Mouse (Mus musculus): Measurements from ENCODE around the gene Dusp7. TPM values are rescaled to one million over a fixed set of nuclear protein-coding genes. Genes with fewer than 3 reads are reported as not detected.

The Dusp7 gene
- polyA plus RNA-seq, 1 experiment from 2014 or later: 10.5 TPM

DNA sequence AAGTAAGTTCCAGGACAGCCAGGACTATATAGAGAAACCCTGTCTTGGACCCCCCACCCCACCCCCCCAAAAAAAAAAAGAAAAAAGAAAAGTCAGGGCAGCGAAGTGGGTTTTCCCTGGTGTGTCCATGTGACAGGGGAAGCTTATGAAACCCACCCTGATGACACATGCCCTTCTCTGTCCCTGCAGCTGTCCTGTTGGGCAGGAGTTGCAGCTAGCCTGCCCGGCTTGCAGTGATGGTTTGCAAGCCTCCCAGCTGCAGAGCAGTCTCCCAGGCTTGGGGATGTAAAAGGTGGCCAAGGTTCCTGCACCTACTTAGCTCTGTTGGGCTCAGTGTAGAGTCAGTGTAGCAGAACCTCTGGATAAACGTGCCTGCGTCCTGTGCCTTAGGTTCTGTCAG is 28.7 kb upstream of the Dusp7 start:
- Histone ChIP-seq H3K9ac (no peak overlapping the region), H3K4me3 (no peak overlapping the region), H3K4me1 (peaks cover 6% of the 10 kb centered on the region; the same call in 1 of the 2 replicates), H3K27ac (no peak overlapping the region), H3K27me3 (replicated peaks) (no peaks in the 10 kb centered on the region), H3K36me3 (no peaks in the 10 kb centered on the region), H3K4me2 (no peak overlapping the region), H3K9me3 (replicated peaks) (no peaks in the 10 kb centered on the region)
- no peak for ATAC-seq
- 76% methylated on average over 4 of the region's 4 CpGs for WGBS (ENCODE audit: insufficient replicate concordance)

DNA sequence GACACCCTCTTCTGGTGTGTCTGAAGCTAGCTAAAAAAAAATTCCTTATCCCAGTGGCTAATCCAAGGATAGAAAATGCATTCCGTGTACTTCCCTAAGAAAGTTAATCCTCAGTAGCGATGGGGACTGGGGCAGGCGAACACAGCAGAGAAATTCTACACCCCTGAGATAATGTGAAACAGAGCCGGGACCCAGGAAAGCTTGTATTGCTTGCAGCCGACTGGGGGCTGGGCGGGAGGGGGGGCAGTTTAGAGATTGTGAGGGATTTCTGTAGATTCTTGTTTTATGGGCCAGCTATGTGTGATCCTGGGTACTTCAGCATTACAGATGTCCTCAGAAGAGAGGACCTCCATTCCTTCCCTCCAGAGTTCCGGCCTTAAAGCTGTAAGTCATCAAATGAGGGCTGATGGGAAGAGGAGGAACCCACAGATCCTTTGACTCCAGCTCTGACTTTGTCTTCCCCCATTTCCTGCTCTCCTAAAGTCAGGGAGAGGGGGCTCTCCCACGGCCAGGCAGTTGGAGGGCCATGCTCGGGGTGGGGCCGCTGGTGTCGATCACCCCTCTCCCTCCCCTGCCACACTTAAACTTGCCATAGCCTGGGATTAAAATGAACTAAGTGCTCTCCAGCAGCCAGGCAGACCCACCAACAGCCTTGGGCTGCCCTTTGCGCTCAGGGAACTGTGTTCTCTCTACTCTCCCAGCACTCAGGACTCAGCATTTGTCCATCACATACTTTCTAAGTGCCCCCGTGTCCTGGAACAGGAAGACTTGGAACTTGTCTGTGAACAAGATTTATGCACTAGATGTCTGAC is 27.7 kb upstream of the Dusp7 start:
- no peaks in the 10 kb centered on the region for H3K27me3 ChIP-seq (replicated peaks)
- no peak overlapping the region for H3K4me2 ChIP-seq
- no peak overlapping the region for H3K9ac ChIP-seq
- H3K9me3 ChIP-seq (replicated peaks): no peaks in the 10 kb centered on the region
- 0 out of 2 replicates have a peak overlapping the region, but pooled peaks have one; percentile 5 for H3K27ac ChIP-seq
- no peak for ATAC-seq
- no peak overlapping the region for H3K4me3 ChIP-seq
- peaks cover 11% of the 10 kb centered on the region; the same call in 1 of the 2 replicates for H3K4me1 ChIP-seq
- no peaks in the 10 kb centered on the region for H3K36me3 ChIP-seq
- 66% methylated on average over 13 of the region's 13 CpGs for WGBS (ENCODE audit: insufficient replicate concordance)

DNA sequence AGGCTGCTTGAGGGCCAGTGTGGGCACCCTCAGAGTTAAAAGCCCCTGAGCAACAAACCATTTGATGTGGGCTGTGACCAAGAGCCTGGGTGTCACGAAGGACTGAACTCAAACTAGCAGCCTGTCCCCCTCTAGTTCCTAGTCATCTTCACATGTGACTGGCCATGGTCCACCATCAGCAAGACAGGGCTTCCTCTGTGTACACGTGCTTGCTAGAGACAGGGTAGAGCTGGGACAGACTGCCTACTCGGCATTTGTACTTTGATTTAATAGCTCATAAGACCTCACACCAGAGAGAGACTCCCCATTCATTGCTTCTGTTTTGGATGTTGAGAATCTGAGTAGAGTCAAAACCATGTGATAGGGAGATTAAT is 27.1 kb upstream of the Dusp7 start:
- no peak overlapping the region for H3K4me2 ChIP-seq
- H3K9ac ChIP-seq: no peak overlapping the region
- ATAC-seq: no peak
- WGBS (ENCODE audit: insufficient replicate concordance): 63% methylated on average over 3 of the region's 3 CpGs
- H3K27me3 ChIP-seq (replicated peaks): no peaks in the 10 kb centered on the region
- peaks cover 11% of the 10 kb centered on the region; the same call in 1 of the 2 replicates for H3K4me1 ChIP-seq
- no peaks in the 10 kb centered on the region for H3K9me3 ChIP-seq (replicated peaks)
- no peak overlapping the region for H3K4me3 ChIP-seq
- H3K36me3 ChIP-seq: no peaks in the 10 kb centered on the region
- H3K27ac ChIP-seq: no peak overlapping the region

DNA sequence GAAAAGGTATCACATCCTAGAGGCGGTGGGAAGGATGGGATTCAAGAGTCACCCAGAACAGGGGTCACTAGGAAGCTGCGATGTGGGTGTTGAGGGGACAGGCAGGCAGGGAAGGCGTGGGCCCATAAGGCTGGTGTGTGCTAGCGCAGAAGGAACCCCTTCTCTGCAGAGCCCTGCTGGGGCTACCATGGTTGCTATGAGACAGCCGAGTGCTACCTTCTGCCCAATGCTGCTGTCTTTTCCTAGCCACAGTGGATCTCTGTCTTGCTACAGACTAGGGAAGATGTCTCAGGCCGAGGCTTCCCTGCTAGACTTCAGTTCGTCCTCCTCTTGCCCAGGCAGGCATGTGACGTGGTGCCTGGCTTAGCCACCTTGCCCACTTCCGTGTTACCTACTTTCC is 25.9 kb upstream of the Dusp7 start:
- peaks cover 11% of the 10 kb centered on the region; the same call in 1 of the 2 replicates for H3K4me1 ChIP-seq
- H3K9ac ChIP-seq: no peak overlapping the region
- no peak overlapping the region for H3K4me2 ChIP-seq
- no peaks in the 10 kb centered on the region for H3K27me3 ChIP-seq (replicated peaks)
- no peaks in the 10 kb centered on the region for H3K9me3 ChIP-seq (replicated peaks)
- H3K4me3 ChIP-seq: no peak overlapping the region
- WGBS (ENCODE audit: insufficient replicate concordance): 77% methylated on average over 9 of the region's 9 CpGs
- no peak overlapping the region for H3K27ac ChIP-seq
- no peaks in the 10 kb centered on the region for H3K36me3 ChIP-seq
- no peak for ATAC-seq

DNA sequence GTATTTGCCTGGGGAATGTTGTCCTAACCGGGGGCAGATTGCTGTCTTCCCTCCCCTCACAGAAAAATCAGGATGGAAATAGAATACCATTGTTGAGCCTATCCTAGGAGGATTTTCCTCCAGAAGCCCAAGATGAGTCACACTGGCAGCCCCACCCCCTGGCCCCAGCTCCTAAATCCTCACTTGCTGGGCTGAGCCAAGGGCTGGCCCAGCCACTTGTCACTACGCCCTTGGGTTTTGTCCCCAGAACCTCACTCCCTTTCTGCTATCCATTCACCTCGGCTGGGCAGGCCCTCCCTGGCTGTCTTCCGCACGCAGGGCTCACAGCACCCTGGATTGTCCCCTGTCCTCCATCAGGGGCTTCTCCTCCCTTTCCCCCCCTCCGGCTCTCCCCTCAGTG is 23.3 kb upstream of the Dusp7 start:
- WGBS (ENCODE audit: insufficient replicate concordance): 55% methylated on average over 6 of the region's 6 CpGs
- Histone ChIP-seq H3K27me3 (replicated peaks) (no peaks in the 10 kb centered on the region), H3K9ac (no peak overlapping the region), H3K36me3 (no peaks in the 10 kb centered on the region), H3K4me2 (no peak overlapping the region), H3K27ac (no peak overlapping the region), H3K9me3 (replicated peaks) (no peaks in the 10 kb centered on the region), H3K4me3 (no peak overlapping the region), H3K4me1 (0 out of 2 replicates have a peak, but pooled peaks cover 5% of the 10 kb centered on the region)
- no peak for ATAC-seq

DNA sequence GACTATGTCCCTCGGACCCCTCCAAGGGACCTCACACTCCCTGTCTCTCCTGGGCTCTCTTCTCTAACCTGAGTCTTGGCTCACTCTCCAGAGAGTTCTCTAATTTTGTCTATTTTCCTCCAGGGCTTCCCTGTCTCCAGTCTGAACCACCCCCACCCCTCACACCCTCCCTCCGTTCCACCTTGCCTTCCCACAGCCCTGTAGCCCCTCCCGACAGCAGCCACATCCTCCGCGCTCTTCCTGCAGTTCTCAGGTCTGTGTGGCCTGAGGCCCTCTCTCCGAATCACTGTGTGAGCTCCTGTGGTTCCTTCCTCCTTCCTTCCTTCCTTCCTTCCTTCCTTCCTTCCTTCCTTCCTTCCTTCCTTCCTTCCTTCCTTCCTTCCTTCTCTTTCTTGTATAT is 22.8 kb upstream of the Dusp7 start:
- Histone ChIP-seq H3K9me3 (replicated peaks) (no peaks in the 10 kb centered on the region), H3K36me3 (no peaks in the 10 kb centered on the region), H3K4me2 (no peak overlapping the region), H3K4me1 (0 out of 2 replicates have a peak, but pooled peaks cover 5% of the 10 kb centered on the region), H3K4me3 (no peak overlapping the region), H3K9ac (no peak overlapping the region), H3K27me3 (replicated peaks) (no peaks in the 10 kb centered on the region), H3K27ac (no peak overlapping the region)
- no peak for ATAC-seq
- 62% methylated on average over 6 of the region's 6 CpGs for WGBS (ENCODE audit: insufficient replicate concordance)

DNA sequence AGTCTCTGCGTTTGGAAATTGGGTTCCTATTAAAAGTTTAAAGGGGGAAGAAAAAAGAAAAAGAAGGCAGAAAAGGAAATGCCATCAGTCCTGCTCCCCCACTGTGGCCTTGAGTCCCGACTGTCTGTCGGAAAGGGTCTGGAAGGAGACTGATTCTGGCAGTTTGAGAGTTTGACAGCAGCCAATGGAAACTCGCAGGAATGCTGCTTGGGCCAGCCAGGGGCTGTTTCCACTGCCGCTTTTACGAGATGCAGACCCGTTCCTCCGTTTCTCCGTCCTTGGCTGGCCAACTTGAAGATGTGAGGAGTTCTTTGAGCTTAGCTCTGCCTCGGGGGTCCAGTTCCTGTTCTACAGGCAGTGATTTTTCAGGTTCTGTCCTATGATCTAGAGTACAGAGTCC is 20.2 kb upstream of the Dusp7 start:
- H3K4me3 ChIP-seq: no peak overlapping the region
- no peak overlapping the region for H3K4me2 ChIP-seq
- H3K9ac ChIP-seq: no peak overlapping the region
- H3K27me3 ChIP-seq (replicated peaks): no peaks in the 10 kb centered on the region
- no peaks in the 10 kb centered on the region for H3K36me3 ChIP-seq
- no peaks in the 10 kb centered on the region for H3K9me3 ChIP-seq (replicated peaks)
- H3K27ac ChIP-seq: no peak overlapping the region
- H3K4me1 ChIP-seq: peaks cover 22% of the 10 kb centered on the region
- ATAC-seq: no peak
- WGBS (ENCODE audit: insufficient replicate concordance): 71% methylated on average over 10 of the region's 10 CpGs

DNA sequence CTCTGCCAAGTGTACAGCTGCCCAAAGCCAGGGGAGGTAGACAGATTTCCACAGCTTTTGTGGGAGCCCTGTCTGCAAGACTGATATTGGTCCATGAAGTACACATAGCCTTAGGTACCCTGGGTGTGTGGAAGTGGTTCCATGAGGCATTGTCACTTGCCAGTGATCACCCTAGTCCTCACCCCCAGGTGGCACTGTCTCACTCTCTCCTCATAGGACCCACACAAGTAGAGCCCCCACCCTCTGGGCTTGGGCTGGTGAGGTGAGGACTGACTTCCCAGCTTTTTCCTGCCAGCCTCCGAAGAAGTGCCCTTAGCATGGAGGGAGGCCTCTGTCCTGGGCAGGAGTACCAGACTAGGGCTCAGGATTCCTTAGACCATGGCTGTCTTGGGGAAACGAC is 19.4 kb upstream of the Dusp7 start:
- Histone ChIP-seq H3K4me3 (no peak overlapping the region), H3K4me1 (peaks cover 30% of the 10 kb centered on the region), H3K4me2 (no peak overlapping the region), H3K36me3 (no peaks in the 10 kb centered on the region), H3K27ac (no peak overlapping the region), H3K9ac (no peak overlapping the region), H3K9me3 (replicated peaks) (no peaks in the 10 kb centered on the region), H3K27me3 (replicated peaks) (no peaks in the 10 kb centered on the region)
- ATAC-seq: 0 out of 2 replicates have a peak, but pooled peaks have one; percentile 42
- WGBS (ENCODE audit: insufficient replicate concordance): 58% methylated on average over 2 of the region's 2 CpGs

DNA sequence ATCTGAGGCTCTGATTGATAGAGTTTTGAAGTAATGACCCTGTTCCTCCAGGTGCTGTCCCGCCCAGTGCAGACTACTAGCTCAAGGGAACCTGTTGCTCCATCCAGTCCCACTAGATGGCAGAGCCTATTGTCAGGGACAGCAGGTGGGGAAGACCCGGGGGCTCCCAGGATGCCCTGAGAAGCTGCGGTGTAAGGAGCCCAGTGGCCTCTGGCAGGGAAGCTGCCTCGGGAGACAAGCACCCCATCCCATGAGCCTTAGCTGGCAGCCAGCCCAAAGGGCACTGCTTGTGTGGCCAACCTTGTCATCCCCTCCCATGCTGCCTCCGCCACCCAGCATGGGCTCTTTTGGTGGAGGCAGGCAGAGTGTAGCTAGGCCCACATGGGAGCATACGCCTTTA is 17.3 kb upstream of the Dusp7 start:
- no peak for ATAC-seq
- H3K36me3 ChIP-seq: no peaks in the 10 kb centered on the region
- 66% methylated on average over 6 of the region's 6 CpGs for WGBS (ENCODE audit: insufficient replicate concordance)

DNA sequence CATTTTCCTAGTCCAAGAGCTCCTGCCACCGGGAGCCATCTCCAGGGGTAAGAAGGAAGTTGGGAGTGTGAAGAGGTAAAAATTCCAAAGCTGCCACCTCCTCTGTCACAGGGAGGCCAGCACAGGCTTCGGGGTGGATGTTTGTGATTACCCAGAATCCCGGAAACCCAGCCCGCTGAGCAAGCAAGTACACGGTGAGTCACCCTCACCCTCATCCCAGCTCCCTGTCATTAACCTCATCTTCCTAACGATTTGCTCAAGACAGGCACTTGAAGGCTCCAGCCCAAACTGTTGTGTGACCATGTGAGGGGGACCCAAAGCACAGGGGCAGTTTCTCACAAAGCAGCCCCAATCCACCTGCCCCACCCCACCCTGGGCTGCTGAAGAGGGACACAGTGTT is 14.7 kb upstream of the Dusp7 start:
- 32% methylated on average over 6 of the region's 6 CpGs for WGBS (ENCODE audit: insufficient replicate concordance)
- ATAC-seq: no peak

More for the DNA sequence above, 17.3 kb upstream of the Dusp7 start:
- Histone ChIP-seq H3K4me1 (peaks cover 33% of the 10 kb centered on the region), H3K27me3 (replicated peaks) (no peaks in the 10 kb centered on the region), H3K9me3 (replicated peaks) (no peaks in the 10 kb centered on the region), H3K4me3 (no peak overlapping the region), H3K9ac (no peak overlapping the region), H3K4me2 (no peak overlapping the region), H3K27ac (no peak overlapping the region)

DNA sequence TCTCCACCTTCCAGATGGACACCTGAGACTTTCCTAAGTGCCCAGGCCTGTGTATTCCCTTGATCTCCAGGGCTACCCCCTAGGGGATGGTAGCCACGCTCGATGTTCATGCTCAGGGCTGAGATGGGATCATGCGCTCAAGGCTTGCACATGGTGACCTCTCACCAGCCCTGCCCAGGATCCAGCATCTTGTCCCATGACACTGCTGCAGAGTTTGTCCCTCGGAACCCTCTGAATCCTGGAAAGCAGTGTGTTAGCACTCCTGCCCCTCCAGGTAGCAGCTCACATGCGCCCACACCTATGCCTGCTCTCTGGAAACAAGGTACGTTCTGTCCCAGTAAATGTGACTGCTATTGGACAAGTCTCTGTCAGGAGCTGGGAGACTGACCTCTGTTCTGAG is 13.6 kb upstream of the Dusp7 start:
- no peak overlapping the region for H3K9ac ChIP-seq
- no peak overlapping the region for H3K4me2 ChIP-seq
- H3K4me3 ChIP-seq: no peak overlapping the region
- no peak overlapping the region for H3K27ac ChIP-seq
- 83% methylated on average over 6 of the region's 6 CpGs for WGBS (ENCODE audit: insufficient replicate concordance)
- H3K4me1 ChIP-seq: peaks cover 36% of the 10 kb centered on the region
- no peaks in the 10 kb centered on the region for H3K9me3 ChIP-seq (replicated peaks)
- H3K27me3 ChIP-seq (replicated peaks): no peaks in the 10 kb centered on the region
- no peaks in the 10 kb centered on the region for H3K36me3 ChIP-seq
- ATAC-seq: no peak

More for the DNA sequence above, 14.7 kb upstream of the Dusp7 start:
- no peak overlapping the region for H3K4me3 ChIP-seq
- no peaks in the 10 kb centered on the region for H3K27me3 ChIP-seq (replicated peaks)
- H3K9me3 ChIP-seq (replicated peaks): no peaks in the 10 kb centered on the region
- H3K9ac ChIP-seq: no peak overlapping the region
- no peaks in the 10 kb centered on the region for H3K36me3 ChIP-seq
- no peak overlapping the region for H3K4me2 ChIP-seq
- H3K27ac ChIP-seq: peak overlapping the region; percentile 55; the same call in 1 of the 2 replicates
- peaks cover 36% of the 10 kb centered on the region for H3K4me1 ChIP-seq

DNA sequence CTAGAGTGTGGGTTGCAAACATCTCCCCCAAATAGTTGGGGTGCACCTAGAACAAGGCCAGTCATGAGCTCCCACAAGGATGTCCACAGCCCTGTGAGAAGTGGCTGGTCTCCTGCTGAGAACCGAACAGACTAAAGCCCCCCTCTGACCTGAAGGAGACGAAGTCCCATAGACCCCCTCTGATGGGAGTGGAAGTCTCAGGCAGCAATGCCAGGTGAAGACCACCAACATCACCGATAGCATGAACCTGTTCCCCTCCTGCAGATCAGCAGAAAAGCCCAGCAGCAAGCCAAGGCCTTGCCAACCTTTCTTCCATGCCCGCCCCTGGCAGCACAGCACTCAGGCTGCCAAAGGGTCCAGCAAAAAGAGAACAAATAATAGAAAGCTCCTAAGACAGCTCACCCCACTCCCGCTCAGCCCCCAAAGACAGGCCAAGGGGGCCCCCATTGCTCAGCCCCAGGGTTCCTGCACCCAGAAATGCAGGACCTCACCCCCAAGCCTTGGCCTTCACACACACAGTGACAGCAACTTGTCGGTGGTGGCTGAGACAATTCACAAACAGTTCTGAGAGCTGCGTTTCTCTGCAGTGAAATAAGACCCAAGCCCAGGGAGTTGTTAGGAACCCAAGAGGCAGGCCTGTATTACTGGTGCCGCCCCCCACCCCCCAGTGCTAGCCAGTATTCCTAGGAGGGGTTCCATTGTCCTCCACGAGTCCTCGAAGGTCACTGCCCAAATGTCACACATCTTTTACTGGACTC is 13.0 kb upstream of the Dusp7 start:
- no peaks in the 10 kb centered on the region for H3K27me3 ChIP-seq (replicated peaks)
- ATAC-seq: no peak
- H3K9ac ChIP-seq: no peak overlapping the region
- H3K36me3 ChIP-seq: no peaks in the 10 kb centered on the region
- 75% methylated on average over 10 of the region's 10 CpGs for WGBS (ENCODE audit: insufficient replicate concordance)
- H3K4me1 ChIP-seq: peaks cover 36% of the 10 kb centered on the region
- H3K9me3 ChIP-seq (replicated peaks): no peaks in the 10 kb centered on the region
- no peak overlapping the region for H3K4me3 ChIP-seq
- H3K27ac ChIP-seq: 0 out of 2 replicates have a peak overlapping the region, but pooled peaks have one; percentile 41
- no peak overlapping the region for H3K4me2 ChIP-seq

Measured in liver, embryonic 12.5 days (tissue).